Mouse (Mus musculus) adrenal gland, postnatal 4 days (tissue): ENCODE results near the gene Jdp2. TPM values are rescaled to one million over a fixed set of nuclear protein-coding genes. Genes with fewer than 3 reads are reported as not detected.

ENCODE experiments used
- DNase-seq, 2 experiments: peaks; one replicate each; pipeline ENCODE4 v3.0.0; 2021 to 2022; ENCODE audit warnings: low spot score in 2 of 2, mixed read lengths in 2 of 2
- total RNA-seq, 2 experiments: library from RNA; stranded (reverse); gene quantifications; 2 replicates each; pipeline ENCODE4 v1.2.3; 2021

Gene Jdp2
- total RNA-seq, 2 experiments from 2014 or later = 22.6 to 23.0 TPM

- DNase-seq = no peak
These were observed 1.8 kb downstream of the Jdp2 start for GRCm38 (mm10) chr12:85600637-85601036.

- no peak for DNase-seq
These were observed 2.7 kb downstream of the Jdp2 start for GRCm38 (mm10) chr12:85601531-85601930.

GRCm38 (mm10) chr12:85602153-85602552, 3.3 kb downstream of the Jdp2 start:
- no peak for DNase-seq

- no peak for DNase-seq
These were observed 4.0 kb downstream of the Jdp2 start for GRCm38 (mm10) chr12:85602811-85603210.

GRCm38 (mm10) chr12:85603767-85604166, 4.9 kb downstream of the Jdp2 start:
- no peak for DNase-seq

GRCm38 (mm10) chr12:85604301-85604998, 5.6 kb downstream of the Jdp2 start:
- DNase-seq = no peak

GRCm38 (mm10) chr12:85607519-85608449, 9.0 kb downstream of the Jdp2 start:
- DNase-seq = no peak

- no peak for DNase-seq
These were observed 11.3 kb downstream of the Jdp2 start for GRCm38 (mm10) chr12:85610167-85610566.

GRCm38 (mm10) chr12:85614090-85614489, 15.3 kb downstream of the Jdp2 start:
- no peak for DNase-seq

- DNase-seq = no peak
These were observed 16.7 kb downstream of the Jdp2 start for GRCm38 (mm10) chr12:85615486-85615885.

GRCm38 (mm10) chr12:85617885-85618284, 19.1 kb downstream of the Jdp2 start:
- no peak for DNase-seq

- no peak for DNase-seq
These were observed 19.6 kb downstream of the Jdp2 start for GRCm38 (mm10) chr12:85618430-85618829.

GRCm38 (mm10) chr12:85619283-85619897, 20.6 kb downstream of the Jdp2 start:
- no peak for DNase-seq

GRCm38 (mm10) chr12:85619898-85620443, 21.1 kb downstream of the Jdp2 start:
- DNase-seq = no peak

GRCm38 (mm10) chr12:85621027-85621426, 22.2 kb downstream of the Jdp2 start:
- DNase-seq = no peak

- DNase-seq = no peak
These were observed 22.8 kb downstream of the Jdp2 start for GRCm38 (mm10) chr12:85621673-85622072.

GRCm38 (mm10) chr12:85623711-85624110, 24.9 kb downstream of the Jdp2 start:
- no peak for DNase-seq

- DNase-seq = no peak
These were observed 25.8 kb downstream of the Jdp2 start for GRCm38 (mm10) chr12:85624652-85625051.

- no peak for DNase-seq
These were observed 27.0 kb downstream of the Jdp2 start for GRCm38 (mm10) chr12:85625852-85626251.

- no peak for DNase-seq
These were observed 31.0 kb downstream of the Jdp2 start for GRCm38 (mm10) chr12:85629661-85630481.

GRCm38 (mm10) chr12:85631196-85631595, 32.4 kb downstream of the Jdp2 start:
- no peak for DNase-seq
